Mouse (Mus musculus) olfactory bulb, adult 2 months (tissue): Measurements from ENCODE around the gene Fam114a2. TPM values are rescaled to one million over a fixed set of nuclear protein-coding genes. Genes with fewer than 3 reads are reported as not detected.

Experiments used
- H3K27ac ChIP-seq: fragments of 200-500 bp; 2 replicates; pipeline ENCODE4 v1.5.1; 2012; ENCODE audit warnings: low read depth, low read length; ENCODE audit not compliant: insufficient read depth
- H3K4me1 ChIP-seq: fragments of 200-500 bp; 2 replicates; pipeline ENCODE4 v1.6.1; 2012; ENCODE audit warnings: low read length; ENCODE audit not compliant: control insufficient read depth, insufficient read depth
- H3K4me3 ChIP-seq: fragments of 200-500 bp; 2 replicates; pipeline ENCODE4 v1.5.1; 2012; ENCODE audit warnings: mild to moderate bottlenecking, low read depth, low read length, moderate library complexity; ENCODE audit not compliant: insufficient read depth
- CTCF ChIP-seq: fragments of 200-500 bp; IDR thresholded peaks from 2 replicates; pipeline ENCODE4 v1.5.1; 2012; ENCODE audit warnings: low read depth, mild to moderate bottlenecking, low read length, moderate library complexity; ENCODE audit not compliant: insufficient read depth
- POLR2A ChIP-seq: fragments of 200-500 bp; IDR thresholded peaks from 2 replicates; pipeline ENCODE4 v1.6.1; 2012; ENCODE audit warnings: mild to moderate bottlenecking, low read depth, low read length, moderate library complexity; ENCODE audit not compliant: insufficient read depth
- WGBS: fragments of 180-500 bp; shearing (Covaris S2); methylation state at CpG from one replicate; pipeline ENCODE4 v1.1.7; 2018; 5-methylcytosine and 5-hydroxymethylcytosine counted together
- polyA plus RNA-seq: library from polyadenylated mRNA; stranded (reverse); fragments of >200 nt; gene quantifications from 2 replicates; pipeline ENCODE4 v1.2.4, GENCODE M21; 2012; ENCODE audit warnings: low replicate concordance; ENCODE audit not compliant: missing spikeins, insufficient read depth, insufficient read length

Gene Fam114a2
- polyA plus RNA-seq, 1 experiment = not detected

- TF ChIP-seq POLR2A (no peak), CTCF (peak; percentile 92)
- 57% methylated on average over 23 of the region's 23 CpGs for WGBS
- H3K4me1 ChIP-seq = peaks cover 5% of the 10 kb centered on the region
- no peak overlapping the region for H3K27ac ChIP-seq
- no peak overlapping the region for H3K4me3 ChIP-seq
Observed at GRCm38 (mm10) chr11:57467159-57468110, 51.0 kb downstream of the Fam114a2 start.

- TF ChIP-seq POLR2A (no peak), CTCF (no peak)
- Histone ChIP-seq H3K27ac (no peak overlapping the region), H3K4me3 (no peak overlapping the region), H3K4me1 (peaks cover 5% of the 10 kb centered on the region)
- 91% methylated on average over 3 of the region's 3 CpGs for WGBS
Observed at GRCm38 (mm10) chr11:57465844-57466243, 52.6 kb downstream of the Fam114a2 start.

GRCm38 (mm10) chr11:57465025-57465424 lies 53.4 kb downstream of the Fam114a2 start:
- Histone ChIP-seq H3K27ac (no peak overlapping the region), H3K4me1 (peaks cover 5% of the 10 kb centered on the region), H3K4me3 (no peak overlapping the region)
- 53% methylated on average over 8 of the region's 8 CpGs for WGBS
- no peak for TF ChIP-seq POLR2A

- Histone ChIP-seq H3K27ac (no peak overlapping the region), H3K4me1 (no peaks in the 10 kb centered on the region), H3K4me3 (no peak overlapping the region)
- WGBS = 60% methylated on average over 6 of the region's 6 CpGs
- TF ChIP-seq POLR2A = no peak
- TF ChIP-seq CTCF = no peak
Observed at GRCm38 (mm10) chr11:57459759-57460158, 58.7 kb downstream of the Fam114a2 start.

GRCm38 (mm10) chr11:57454421-57454820 lies 64.0 kb downstream of the Fam114a2 start:
- H3K27ac ChIP-seq = no peak overlapping the region
- no peaks in the 10 kb centered on the region for H3K4me1 ChIP-seq
- TF ChIP-seq CTCF = no peak
- no peak for TF ChIP-seq POLR2A
- H3K4me3 ChIP-seq = no peak overlapping the region
- 65% methylated on average over 5 of the region's 5 CpGs for WGBS

GRCm38 (mm10) chr11:57445237-57445962 lies 73.0 kb downstream of the Fam114a2 start:
- WGBS = 71% methylated on average over 6 of the region's 6 CpGs
- H3K4me1 ChIP-seq = no peaks in the 10 kb centered on the region
- H3K4me3 ChIP-seq = no peak overlapping the region
- H3K27ac ChIP-seq = no peak overlapping the region
- TF ChIP-seq POLR2A (no peak), CTCF (no peak)

GRCm38 (mm10) chr11:57434153-57434552 lies 84.3 kb downstream of the Fam114a2 start:
- Histone ChIP-seq H3K27ac (no peak overlapping the region), H3K4me3 (no peak overlapping the region), H3K4me1 (no peaks in the 10 kb centered on the region)
- TF ChIP-seq CTCF = no peak
- no peak for TF ChIP-seq POLR2A
- WGBS = 59% methylated on average over 1 of the region's 1 CpGs

Other genes starting within 250 kb of the Fam114a2 start
- gene Mfap3, start within 50 bp of the Fam114a2 start, polyA plus RNA-seq = not detected in 2 replicates
- gene Galnt10, start 126.8 kb upstream of the Fam114a2 start, polyA plus RNA-seq = not detected in 2 replicates